Mouse (Mus musculus) retina, embryonic 14.5 days (tissue): ENCODE measurements around the gene Rnf20.

Source experiments
- DNase-seq: peaks from one replicate; pipeline ENCODE4 v3.0.0-alpha.2; 2015; ENCODE audit warnings: low spot score

Rnf20 gene

GRCm38 (mm10) chr4:49659421-49659820, 27.6 kb downstream of the Rnf20 start:
- no peak for DNase-seq

DNA sequence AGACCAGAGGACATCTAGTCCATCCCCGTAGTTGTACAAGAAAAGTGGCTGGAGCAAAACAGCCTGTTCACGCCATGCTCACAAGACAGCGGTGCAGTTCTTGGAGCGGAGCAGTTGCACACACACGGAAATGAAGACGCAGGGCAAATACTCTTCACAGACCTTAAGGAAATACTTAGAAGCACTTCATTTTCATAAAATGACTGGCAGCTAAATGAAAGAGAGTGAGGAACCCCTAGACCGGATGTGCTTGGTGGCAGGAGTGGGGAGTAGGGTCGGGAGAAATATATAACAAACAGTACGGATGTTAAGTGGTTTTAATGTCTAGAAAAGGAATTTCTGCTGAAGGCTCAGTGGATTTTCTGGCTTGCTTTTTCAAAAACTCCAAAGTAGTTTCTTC, 29.9 kb downstream of the Rnf20 start:
- DNase-seq: no peak

GRCm38 (mm10) chr4:49662231-49662630, 30.4 kb downstream of the Rnf20 start:
- no peak for DNase-seq

DNA sequence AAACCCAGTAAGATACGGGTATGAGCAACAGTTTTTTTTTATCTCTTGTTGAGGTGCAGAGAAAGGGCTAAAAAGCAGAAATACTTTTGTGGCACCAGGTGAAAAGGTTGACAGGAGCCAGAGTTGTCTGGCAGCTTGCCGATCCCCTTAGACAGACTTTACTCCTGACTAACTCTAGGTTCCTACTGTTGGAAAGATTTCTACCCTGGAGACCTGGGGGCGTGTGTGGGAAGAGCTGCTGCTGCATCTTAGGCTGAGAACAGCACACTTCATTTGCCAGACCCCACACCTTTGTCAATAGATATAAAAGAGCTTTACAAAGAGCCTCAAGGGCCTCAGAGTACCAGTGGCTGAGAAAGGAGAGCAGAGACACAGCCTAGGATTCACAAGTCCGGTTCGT, 33.0 kb downstream of the Rnf20 start:
- no peak for DNase-seq

- no peak for DNase-seq
Observed at GRCm38 (mm10) chr4:49676071-49676470, 44.3 kb downstream of the Rnf20 start.

DNA sequence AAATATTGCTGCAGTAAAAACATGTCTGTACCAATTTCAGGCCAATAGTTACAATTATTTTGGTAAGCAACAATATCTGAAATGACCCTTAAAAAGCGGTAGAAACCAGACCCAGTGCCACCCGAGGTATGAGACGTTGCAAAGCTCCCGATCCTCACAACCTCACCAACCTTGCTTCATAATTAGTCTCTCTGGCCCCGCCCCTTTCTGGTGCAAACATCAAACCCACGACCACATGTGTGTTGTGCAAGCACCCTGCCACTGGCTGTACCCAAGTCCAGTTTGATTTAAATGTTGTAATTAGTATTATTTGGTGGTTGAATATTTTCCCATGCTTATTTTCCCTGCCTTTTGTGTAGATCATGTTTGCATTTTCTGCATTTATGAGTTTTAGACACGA, 45.0 kb downstream of the Rnf20 start:
- DNase-seq: no peak

DNA sequence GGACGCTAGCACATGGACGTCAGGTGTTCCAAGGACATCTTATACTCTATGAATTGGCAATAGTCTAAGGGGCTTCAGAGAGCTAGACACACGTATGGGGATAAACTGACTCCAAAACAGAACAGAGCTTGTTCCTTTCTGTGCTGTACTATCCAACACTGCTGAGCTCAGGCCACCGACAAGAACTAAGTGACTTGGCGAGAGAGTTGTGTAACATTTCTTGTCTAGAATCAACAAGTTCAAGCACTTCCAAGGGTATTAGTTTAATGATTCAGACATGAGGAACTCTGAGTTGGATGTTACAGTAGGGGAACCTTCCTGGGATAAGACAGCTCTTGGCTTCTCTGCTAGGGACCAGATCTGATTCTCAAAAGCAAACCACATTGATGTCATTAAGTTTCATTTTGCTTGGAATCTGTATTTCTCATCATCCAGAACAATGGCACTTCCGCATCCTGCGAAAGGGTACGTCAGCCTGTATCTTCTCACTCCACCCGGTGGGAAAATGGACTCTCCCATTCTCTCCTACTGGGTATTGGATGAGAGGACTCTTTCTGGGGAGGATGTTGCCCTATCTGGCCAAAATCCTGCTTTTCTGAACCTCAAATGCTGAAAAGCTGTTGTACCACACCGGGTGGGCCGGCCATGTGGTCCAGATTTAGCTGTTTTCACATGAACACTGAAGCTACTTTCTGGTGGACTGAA, 48.5 kb downstream of the Rnf20 start:
- no peak for DNase-seq

DNA sequence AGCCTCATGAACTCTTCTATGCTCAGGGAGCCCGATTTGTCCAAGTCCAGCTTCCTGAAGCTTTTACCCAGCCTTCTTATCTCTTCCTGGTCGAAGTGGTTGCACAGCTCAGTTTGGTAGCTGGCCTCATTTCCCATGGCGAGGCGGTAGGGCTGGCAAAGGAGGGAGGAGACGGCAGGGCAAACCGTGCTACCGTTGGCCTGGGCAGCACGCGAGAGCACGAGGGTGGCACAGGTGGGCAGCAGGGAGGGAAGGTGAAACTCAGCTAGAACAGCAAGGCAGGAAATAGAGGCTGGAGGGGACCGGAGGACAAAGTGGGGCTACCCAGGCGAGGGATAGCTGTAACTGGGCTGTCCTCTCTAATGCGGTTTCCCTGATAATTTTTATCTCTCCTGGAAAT, 50.0 kb downstream of the Rnf20 start, which contains the start of gene Ppp3r2:
Gene Ppp3r2, minus strand, starts transcription at position 213 of the 400 bp plus-strand sequence.
- no peak for DNase-seq

GRCm38 (mm10) chr4:49688594-49689288, 56.9 kb downstream of the Rnf20 start:
- DNase-seq: peak; percentile 86

DNA sequence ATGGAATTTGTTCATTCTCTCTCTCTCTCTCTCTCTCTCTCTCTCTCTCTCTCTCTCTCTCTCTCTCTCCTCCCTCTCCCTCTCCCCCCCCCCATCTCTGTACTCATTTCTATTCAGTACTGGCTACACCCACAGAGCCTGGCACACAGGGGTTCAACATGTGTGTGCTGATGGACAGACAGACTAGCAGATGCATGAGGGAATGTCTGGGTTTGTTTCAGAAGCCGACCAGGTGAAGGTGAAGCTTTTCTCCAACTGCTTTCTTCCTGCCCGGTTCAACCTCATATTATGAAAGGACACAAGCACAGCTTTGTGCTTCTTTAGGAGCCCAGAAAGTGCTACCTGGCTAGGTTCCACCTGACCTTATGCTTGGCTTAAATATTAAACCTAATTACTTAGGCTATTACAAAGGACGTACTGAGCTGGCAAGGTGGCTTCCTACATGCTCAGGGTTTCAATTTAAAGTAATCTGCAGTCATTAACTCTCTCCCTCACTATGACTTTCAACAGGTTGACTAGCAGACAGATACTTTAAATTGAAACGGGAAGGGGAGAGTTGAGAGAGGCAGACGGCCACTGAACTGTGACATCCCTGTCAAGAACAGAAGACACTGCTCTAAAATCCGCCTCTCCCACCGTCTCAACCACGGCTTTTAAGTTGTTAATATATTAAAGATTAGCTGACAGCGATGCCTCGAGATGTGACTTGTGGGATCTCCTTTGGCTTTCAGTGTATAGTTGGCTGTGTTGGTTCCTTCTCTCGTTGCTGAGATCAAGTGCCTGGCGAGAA, 59.8 kb downstream of the Rnf20 start:
- DNase-seq: no peak
